Mouse (Mus musculus) testis, postnatal 10 days (tissue): Measurements from ENCODE around the gene Amy2a3.
"Not testable (repeated sequence)": the region's sequence is repeated elsewhere in the genome, so short reads cannot be mapped to it uniquely, and the experiment has no call there.

Experiments used
- DNase-seq: peaks from one replicate; pipeline ENCODE4 v3.0.0; 2021; ENCODE audit warnings: low spot score

Gene Amy2a3

DNA sequence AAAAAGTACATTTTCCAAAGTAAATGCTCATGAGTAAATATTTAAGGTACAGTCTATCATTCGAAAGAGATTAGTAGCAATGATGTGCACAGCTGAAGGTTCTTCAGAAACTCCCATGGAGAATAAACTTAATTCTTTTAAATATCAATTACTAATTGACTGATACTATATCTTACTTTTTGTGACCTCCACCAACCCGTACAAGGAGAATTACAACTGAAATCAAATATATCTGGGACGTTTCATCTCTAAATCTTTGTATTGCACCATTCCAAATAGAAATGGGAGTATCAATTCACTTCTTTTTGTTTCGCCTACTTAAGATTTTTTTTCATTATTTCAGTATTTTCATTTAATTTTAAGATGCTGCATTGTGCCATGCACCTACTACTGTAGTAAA, at the start of gene Amy2a3:
Gene Amy2a3 (minus strand): TSS at position 101 of the 400 bp plus-strand sequence.
- not testable (repeated sequence) for DNase-seq

DNA sequence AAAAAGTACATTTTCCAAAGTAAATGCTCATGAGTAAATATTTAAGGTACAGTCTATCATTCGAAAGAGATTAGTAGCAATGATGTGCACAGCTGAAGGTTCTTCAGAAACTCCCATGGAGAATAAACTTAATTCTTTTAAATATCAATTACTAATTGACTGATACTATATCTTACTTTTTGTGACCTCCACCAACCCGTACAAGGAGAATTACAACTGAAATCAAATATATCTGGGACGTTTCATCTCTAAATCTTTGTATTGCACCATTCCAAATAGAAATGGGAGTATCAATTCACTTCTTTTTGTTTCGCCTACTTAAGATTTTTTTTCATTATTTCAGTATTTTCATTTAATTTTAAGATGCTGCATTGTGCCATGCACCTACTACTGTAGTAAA, 32.7 kb upstream of the Amy2a3 start, which contains the start of gene Amy2a2:
Gene Amy2a2 (minus strand): TSS at position 101 of the 400 bp plus-strand sequence.
- not testable (repeated sequence) for DNase-seq

DNA sequence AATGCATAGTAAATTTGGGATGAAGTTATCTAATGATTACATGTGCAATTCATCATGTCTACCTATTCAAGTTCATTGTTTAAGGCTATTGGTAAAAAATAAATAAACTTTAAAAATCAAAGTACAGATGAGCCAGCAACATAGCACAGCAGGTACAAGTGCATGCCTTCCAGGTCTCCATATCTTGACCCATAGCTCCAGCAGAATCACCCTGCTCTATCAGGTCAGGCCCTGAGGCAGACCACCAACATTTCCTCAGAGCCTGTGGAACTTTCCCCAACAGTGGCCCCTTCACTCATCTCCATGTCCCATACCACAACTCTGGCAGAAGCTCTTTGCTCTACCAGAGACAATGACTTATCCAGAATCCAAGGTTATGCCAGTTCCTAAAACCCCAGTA, 21.6 kb upstream of the Amy2a3 start:
- not testable (repeated sequence) for DNase-seq

GRCm38 (mm10) chr3:113312937-113313336, 10.9 kb downstream of the Amy2a3 start:
- not testable (repeated sequence) for DNase-seq

- not testable (repeated sequence) for DNase-seq
Measured at GRCm38 (mm10) chr3:113291349-113291748, 32.5 kb downstream of the Amy2a3 start, which contains the start of gene Amy2a4. Amy2a4 (minus strand) TSS chr3:113291449.

GRCm38 (mm10) chr3:113280285-113280684, 43.6 kb downstream of the Amy2a3 start:
- not testable (repeated sequence) for DNase-seq

- not testable (repeated sequence) for DNase-seq
Measured at GRCm38 (mm10) chr3:113279586-113279985, 44.3 kb downstream of the Amy2a3 start.
